In genomic region chr7:81571941-81572441, GRCm38 (mm10) we compare ENCODE assay signal across 7 mouse cellular contexts. TPM values are rescaled to one million over a fixed set of nuclear protein-coding genes. Genes with fewer than 3 reads are reported as not detected.
A peak's percentile ranks its signal among the peaks of the same experiment; 100 is the strongest.
DNase-seq lines count a peak whose midpoint lies in the region; ATAC-seq and TF ChIP-seq lines count a peak whose summit lies in the region.

No protein-coding gene starts in this region.

- H3K9me3 ChIP-seq in ES-Bruce4 (replicated peaks; ENCODE audit: control insufficient read depth, insufficient read depth, low read length, poor library complexity, severe bottlenecking): no peaks in the 10 kb centered on the region
- H3K9me3 ChIP-seq in midbrain, postnatal 0 days (ENCODE audit: low read length): no peaks in the 10 kb centered on the region

- WGBS in midbrain, postnatal 0 days: 16% methylated on average over 15 of the region's 15 CpGs

- peaks cover 12% of the 10 kb centered on the region for H3K36me3 ChIP-seq in ES-Bruce4 (ENCODE audit: control insufficient read depth, insufficient read depth, low read length, poor library complexity, severe bottlenecking)
- H3K36me3 ChIP-seq in midbrain, postnatal 0 days (ENCODE audit: insufficient read depth, low read length): peaks cover 8% of the 10 kb centered on the region

- no peaks in the 10 kb centered on the region for H3K4me1 ChIP-seq in ES-Bruce4 (ENCODE audit: control insufficient read depth, insufficient read depth, low read length)
- H3K4me1 ChIP-seq in midbrain, postnatal 0 days (ENCODE audit: insufficient read depth, low read length): peaks cover 5% of the 10 kb centered on the region; the same call in 1 of the 2 replicates

- no peak for TF ChIP-seq POLR2A in ES-Bruce4 (IDR thresholded peaks at IDR 0.05; ENCODE audit: insufficient read depth, low read length)

- no peak for TF ChIP-seq EP300 in ES-Bruce4 (IDR thresholded peaks at IDR 0.05; ENCODE audit: insufficient read depth, low read depth, low read length)

- peak overlapping the region; percentile 73 for H3K9ac ChIP-seq in ES-Bruce4 (ENCODE audit: low read depth, poor library complexity, severe bottlenecking)
- H3K9ac ChIP-seq in midbrain, postnatal 0 days (replicated peaks; ENCODE audit: low read length, poor library complexity, severe bottlenecking): peak overlapping the region; percentile 87

- peak; percentile 14 to 15 for DNase-seq in kidney, postnatal 4 days
- no peak for DNase-seq in midbrain, postnatal 0 days (ENCODE audit: low spot score)
- DNase-seq in layer of hippocampus, postnatal 10 days (ENCODE audit: low spot score in 2 of 2): no peak
- DNase-seq in embryo, embryonic 10.5 days (ENCODE audit: low spot score): no peak

- peak overlapping the region; percentile 75 for H3K4me2 ChIP-seq in midbrain, postnatal 0 days (ENCODE audit: low read depth, low read length, poor library complexity, severe bottlenecking)

- peak; percentile 6 for ATAC-seq in activated CD4-positive, CD25-positive, alpha-beta regulatory T cell, adult 4 months
- 0 out of 2 replicates have a peak, but pooled peaks have one; percentile 12 for ATAC-seq in granulocyte monocyte progenitor cell, adult 5-6 weeks (replicated peaks; ENCODE audit: poor library complexity, severe bottlenecking)
- no peak for ATAC-seq in midbrain, postnatal 0 days (ENCODE audit: low FRiP score)

- TF ChIP-seq CTCF in ES-Bruce4 (IDR thresholded peaks at IDR 0.05; ENCODE audit: low read depth, low read length): no peak
- no peak for TF ChIP-seq CTCF in midbrain, postnatal 0 days (IDR thresholded peaks at IDR 0.05)

- no peak overlapping the region for H3K27ac ChIP-seq in ES-Bruce4 (ENCODE audit: insufficient read depth, low read length)
- peak overlapping the region; percentile 91 for H3K27ac ChIP-seq in midbrain, postnatal 0 days (ENCODE audit: low read depth, low read length)

- no peaks in the 10 kb centered on the region for H3K27me3 ChIP-seq in ES-Bruce4 (ENCODE audit: control insufficient read depth, insufficient read depth, low read length, poor library complexity, severe bottlenecking)
- no peaks in the 10 kb centered on the region for H3K27me3 ChIP-seq in midbrain, postnatal 0 days (ENCODE audit: insufficient read depth, low read length)

- H3K4me3 ChIP-seq in ES-Bruce4 (ENCODE audit: low read depth, low read length): peak overlapping the region; percentile 78
- H3K4me3 ChIP-seq in midbrain, postnatal 0 days (ENCODE audit: low read depth, low read length): peak overlapping the region; percentile 95

RNA-seq across cellular contexts. Expression of gene Whamm, which starts 0.9 kb away (rescaled TPM):
- polyA plus RNA-seq in ES-Bruce4 (2011; ENCODE audit: insufficient read depth, insufficient read length, low read depth, missing spikeins): 11.1 and 12.0 TPM in 2 replicates
- 1 to 10 TPM; 4.1 to 4.4 TPM for polyA plus RNA-seq in activated CD4-positive, CD25-positive, alpha-beta regulatory T cell, adult 4 months (2017; shearing (Covaris generic))
- 9.2 and 14.1 TPM in 2 replicates for total RNA-seq in granulocyte monocyte progenitor cell, adult 5-6 weeks (2014; fragmentation: Nextera tagmentation)
- 18.4 and 19.3 TPM in 2 replicates for total RNA-seq in granulocyte monocyte progenitor cell, adult 5-6 weeks (2017)
- total RNA-seq in midbrain, postnatal 0 days (2014; rRNA removed): 6.2 and 9.6 TPM in 2 replicates
- polyA plus RNA-seq in midbrain, postnatal 0 days (2015; fragmentation: Nextera tagmentation; extraction: Ambion mirVana): 5.4 and 5.5 TPM in 2 replicates
- 10 to 100 TPM; 15.3 to 19.9 TPM for total RNA-seq in layer of hippocampus, postnatal 10 days (2021)

RNA-seq across cellular contexts. Expression of gene Fsd2, which starts 5.2 kb away (rescaled TPM):
- polyA plus RNA-seq in ES-Bruce4 (2011; ENCODE audit: insufficient read depth, insufficient read length, low read depth, missing spikeins): not detected in 2 replicates
- 1 to 10 TPM; 5.0 to 5.1 TPM for polyA plus RNA-seq in activated CD4-positive, CD25-positive, alpha-beta regulatory T cell, adult 4 months (2017; shearing (Covaris generic))
- 0.66 TPM in 1 of 2 replicates, not detected in the other for total RNA-seq in granulocyte monocyte progenitor cell, adult 5-6 weeks (2014; fragmentation: Nextera tagmentation)
- total RNA-seq in granulocyte monocyte progenitor cell, adult 5-6 weeks (2017): 0.13 and 0.41 TPM in 2 replicates
- 0.22 TPM in 1 of 2 replicates, not detected in the other for total RNA-seq in midbrain, postnatal 0 days (2014; rRNA removed)
- 0.28 and 0.36 TPM in 2 replicates for polyA plus RNA-seq in midbrain, postnatal 0 days (2015; fragmentation: Nextera tagmentation; extraction: Ambion mirVana)
- total RNA-seq in layer of hippocampus, postnatal 10 days (2021): under 1 TPM; 0.11 to 0.25 TPM

Comparison
In these comparisons a context has a peak if more than half of its experiments do, and no peak if none do; other contexts are left out.
1. DNase-seq: peak in kidney, postnatal 4 days (2 of 2); none in midbrain, postnatal 0 days (single experiment), layer of hippocampus, postnatal 10 days (0 of 2) and embryo, embryonic 10.5 days (single experiment).